Mouse (Mus musculus): Measurements from ENCODE around the gene 1500009L16Rik. TPM values are rescaled to one million over a fixed set of nuclear protein-coding genes. Genes with fewer than 3 reads are reported as not detected.

The 1500009L16Rik gene
- polyA plus RNA-seq, 1 experiment from 2014 or later, result 4.4 TPM

DNA sequence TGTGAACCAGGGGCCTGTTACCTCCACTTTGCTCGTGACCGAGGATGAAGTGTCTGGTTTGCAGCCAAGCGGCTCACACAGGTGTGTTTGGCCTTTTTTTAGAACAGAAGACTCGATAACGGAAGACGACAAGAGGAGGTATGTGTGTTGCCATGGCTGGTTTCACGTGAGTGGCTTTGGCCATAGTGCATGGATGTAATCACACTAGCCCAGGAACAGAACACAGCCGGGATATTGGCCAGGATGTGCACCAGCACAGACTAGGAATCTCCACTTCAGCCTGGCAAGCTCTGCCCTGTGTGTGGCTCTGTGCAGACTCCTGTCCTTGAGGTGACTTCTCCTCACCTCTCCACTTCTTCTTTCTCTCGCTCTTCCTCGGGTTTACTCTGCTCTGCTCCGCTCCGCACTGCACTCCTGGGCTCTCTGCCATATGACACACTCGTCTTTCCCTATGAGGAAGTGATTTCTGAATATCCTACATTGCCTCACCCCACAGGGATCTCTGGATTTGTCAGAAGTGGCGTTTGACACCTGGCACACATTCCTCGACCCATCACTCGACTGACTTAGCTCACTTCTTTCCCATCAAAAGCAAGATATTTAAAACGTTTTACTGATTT is 34.8 kb downstream of the 1500009L16Rik start:
- DNase-seq (ENCODE audit: low read depth, low spot score), result no peak
- peak; percentile 26 for ATAC-seq
- ChIA-PET CTCF (no interaction called here), POLR2A (no interaction called here)
- in situ Hi-C loops (cut with MboI; ENCODE audit: low pct_unique_long_range_greater_than_20kb), result no loop called here
- H3K27me3 ChIP-seq, result no peaks in the 10 kb centered on the region
- no peak for TF ChIP-seq CTCF (IDR thresholded peaks at IDR 0.05)

DNA sequence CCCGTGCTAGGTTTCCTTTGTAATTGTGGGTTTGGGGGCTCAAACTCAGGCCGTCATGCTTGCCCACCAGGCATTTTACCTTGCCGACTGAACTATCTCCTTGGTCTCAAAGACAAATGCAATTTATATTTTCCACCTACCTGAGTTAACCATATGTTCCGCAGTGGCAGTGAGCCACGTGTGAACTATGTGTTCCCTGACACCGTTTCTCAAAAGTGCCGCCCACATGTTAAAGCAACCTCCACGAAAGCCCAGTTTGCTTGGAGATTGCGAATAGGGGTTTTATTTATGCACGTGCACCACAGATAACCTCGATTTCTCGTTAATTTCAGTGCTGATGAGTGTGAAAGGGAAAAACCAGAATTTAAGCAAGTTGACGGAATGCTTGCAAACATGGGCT is 36.1 kb downstream of the 1500009L16Rik start:
- no peak for DNase-seq (ENCODE audit: low read depth, low spot score)
- no peak for TF ChIP-seq CTCF (IDR thresholded peaks at IDR 0.05)
- in situ Hi-C loops (cut with MboI; ENCODE audit: low pct_unique_long_range_greater_than_20kb), result no loop called here
- ChIA-PET CTCF (no interaction called here), POLR2A (no interaction called here)
- H3K27me3 ChIP-seq, result no peaks in the 10 kb centered on the region
- ATAC-seq, result no peak

- in situ Hi-C loops (cut with MboI; ENCODE audit: low pct_unique_long_range_greater_than_20kb), result no loop called here
- no peak for ATAC-seq
Observed at GRCm38 (mm10) chr10:83760535-83760934, 37.9 kb downstream of the 1500009L16Rik start.

GRCm38 (mm10) chr10:83763891-83764290 is 41.2 kb downstream of the 1500009L16Rik start:
- ATAC-seq, result no peak
- CTCF ChIA-PET, result no interaction called here

More at GRCm38 (mm10) chr10:83760535-83760934, 37.9 kb downstream of the 1500009L16Rik start:
- peaks cover 4% of the 10 kb centered on the region for H3K27me3 ChIP-seq
- no peak for DNase-seq (ENCODE audit: low read depth, low spot score)
- POLR2A ChIA-PET, result no interaction called here
- CTCF ChIA-PET, result no interaction called here
- no peak for TF ChIP-seq CTCF (IDR thresholded peaks at IDR 0.05)

DNA sequence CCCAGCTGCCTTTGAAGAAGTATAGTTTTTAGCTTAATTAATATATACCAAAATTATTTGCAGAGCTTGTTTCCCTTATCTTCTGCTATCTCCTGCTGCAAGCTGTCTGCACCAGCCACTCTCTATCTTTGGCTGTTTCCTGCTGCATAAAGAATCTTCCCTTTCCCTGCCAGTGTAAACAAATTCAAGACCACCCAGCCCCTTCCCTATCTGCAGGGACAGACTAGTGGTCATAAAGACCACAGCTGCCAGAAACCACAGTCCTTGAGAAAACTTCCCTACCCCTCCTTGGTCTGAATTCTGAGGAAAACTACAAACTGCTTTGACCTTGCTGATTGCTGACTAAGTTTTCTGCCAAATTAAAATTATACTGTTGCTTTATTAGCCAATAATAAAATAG is 44.2 kb downstream of the 1500009L16Rik start:
- CTCF ChIA-PET, result interaction anchor here (1.9 kb wide), 1 partner anchor 10 kb away, joined by 6 read pairs; no protein-coding TSS in a partner anchor
- no peak for ATAC-seq
- no peak for DNase-seq (ENCODE audit: low read depth, low spot score)
- POLR2A ChIA-PET, result no interaction called here
- peaks cover 4% of the 10 kb centered on the region for H3K27me3 ChIP-seq
- no peak for TF ChIP-seq CTCF (IDR thresholded peaks at IDR 0.05)
- in situ Hi-C loops (cut with MboI; ENCODE audit: low pct_unique_long_range_greater_than_20kb), result no loop called here

More at GRCm38 (mm10) chr10:83763891-83764290, 41.2 kb downstream of the 1500009L16Rik start:
- DNase-seq (ENCODE audit: low read depth, low spot score), result no peak
- in situ Hi-C loops (cut with MboI; ENCODE audit: low pct_unique_long_range_greater_than_20kb), result no loop called here
- no peak for TF ChIP-seq CTCF (IDR thresholded peaks at IDR 0.05)
- peaks cover 4% of the 10 kb centered on the region for H3K27me3 ChIP-seq
- POLR2A ChIA-PET, result no interaction called here

GRCm38 (mm10) chr10:83776272-83776878 is 53.7 kb downstream of the 1500009L16Rik start:
- ATAC-seq (no peak), DNase-seq (ENCODE audit: low read depth, low spot score) (no peak)
- no peaks in the 10 kb centered on the region for H3K27me3 ChIP-seq
- TF ChIP-seq CTCF (IDR thresholded peaks at IDR 0.05), result peak; percentile 72
- in situ Hi-C loops (cut with MboI; ENCODE audit: low pct_unique_long_range_greater_than_20kb), result no loop called here
- CTCF ChIA-PET, result interaction anchor here (0.6 to 2.2 kb wide), 7 partner anchors 9 to 428 kb away, joined by 3 to 13 read pairs (median 4); no protein-coding TSS in a partner anchor
- POLR2A ChIA-PET, result interaction anchor here (0.7 kb wide), 1 partner anchor 244 kb away, joined by 5 read pairs; no protein-coding TSS in a partner anchor

- ChIA-PET POLR2A (no interaction called here), CTCF (interaction anchor here (2.1 to 2.2 kb wide), 2 partner anchors 9 to 10 kb away, joined by 6 to 13 read pairs; no protein-coding TSS in a partner anchor)
- in situ Hi-C loops (cut with MboI; ENCODE audit: low pct_unique_long_range_greater_than_20kb), result no loop called here
- DNase-seq (ENCODE audit: low read depth, low spot score) (no peak), ATAC-seq (no peak)
- H3K27me3 ChIP-seq, result no peaks in the 10 kb centered on the region
- no peak for TF ChIP-seq CTCF (IDR thresholded peaks at IDR 0.05)
Observed at GRCm38 (mm10) chr10:83777253-83777652, 54.6 kb downstream of the 1500009L16Rik start.

- in situ Hi-C loops (cut with MboI; ENCODE audit: low pct_unique_long_range_greater_than_20kb), result no loop called here
- CTCF ChIA-PET, result no interaction called here
Observed at GRCm38 (mm10) chr10:83781854-83782253, 59.2 kb downstream of the 1500009L16Rik start.

GRCm38 (mm10) chr10:83782371-83783120 is 59.9 kb downstream of the 1500009L16Rik start:
- H3K27me3 ChIP-seq, result no peaks in the 10 kb centered on the region
- POLR2A ChIA-PET, result no interaction called here
- no peak for DNase-seq (ENCODE audit: low read depth, low spot score)
- in situ Hi-C loops (cut with MboI; ENCODE audit: low pct_unique_long_range_greater_than_20kb), result no loop called here
- CTCF ChIA-PET, result no interaction called here
- no peak for ATAC-seq
- no peak for TF ChIP-seq CTCF (IDR thresholded peaks at IDR 0.05)

More at GRCm38 (mm10) chr10:83781854-83782253, 59.2 kb downstream of the 1500009L16Rik start:
- POLR2A ChIA-PET, result no interaction called here
- no peak for TF ChIP-seq CTCF (IDR thresholded peaks at IDR 0.05)
- DNase-seq (ENCODE audit: low read depth, low spot score), result no peak
- no peak for ATAC-seq
- no peaks in the 10 kb centered on the region for H3K27me3 ChIP-seq

DNA sequence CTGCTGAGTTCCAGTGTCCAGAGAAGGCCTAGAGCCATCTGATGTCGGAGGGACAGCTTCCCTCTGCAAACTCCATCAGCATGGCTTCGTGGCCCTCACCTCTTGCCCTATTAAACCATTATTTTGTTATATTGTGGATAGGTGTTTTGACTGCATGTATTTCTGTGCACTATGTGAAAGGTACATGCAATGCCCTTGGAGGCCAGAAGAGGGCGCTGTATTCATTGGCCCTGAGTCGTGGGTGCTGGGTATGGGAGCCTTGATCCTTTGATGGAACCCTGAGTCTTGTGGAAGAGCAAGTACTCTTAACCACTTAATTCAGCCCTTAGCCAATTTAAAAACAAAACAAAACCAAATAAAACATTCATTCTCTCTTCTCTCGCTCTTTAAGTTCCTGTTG is 62.3 kb downstream of the 1500009L16Rik start:
- in situ Hi-C loops (cut with MboI; ENCODE audit: low pct_unique_long_range_greater_than_20kb), result no loop called here
- no peaks in the 10 kb centered on the region for H3K27me3 ChIP-seq
- TF ChIP-seq CTCF (IDR thresholded peaks at IDR 0.05), result peak; percentile 88
- POLR2A ChIA-PET, result no interaction called here
- ATAC-seq, result no peak
- CTCF ChIA-PET, result interaction anchor here (0.7 to 2.8 kb wide), 7 partner anchors 9 to 728 kb away, joined by 3 to 14 read pairs (median 5); no protein-coding TSS in a partner anchor
- no peak for DNase-seq (ENCODE audit: low read depth, low spot score)
